Mouse (Mus musculus) T-helper 2 cell (primary cell): ENCODE data around the gene Foxk2.

Experiments
- in situ Hi-C: fragments of 300-600 bp; cut with MboI, MseI; formaldehyde crosslinking; loops from one replicate; pipeline ENCODE4 v1.15.1; 2025; ENCODE audit warnings: high pct_unique_total_duplicates

Gene Foxk2

GRCm38 (mm10) chr11:121259160-121260100 lies at the start of gene Foxk2:
Gene Foxk2 (plus strand): TSS chr11:121259990.
- in situ Hi-C loops, result no loop called here

GRCm38 (mm10) chr11:121216831-121217230 lies 43.0 kb upstream of the Foxk2 start:
- in situ Hi-C loops, result no loop called here

- in situ Hi-C loops, result no loop called here
Observed at GRCm38 (mm10) chr11:121219776-121220175, 40.0 kb upstream of the Foxk2 start.

- in situ Hi-C loops, result no loop called here
Observed at GRCm38 (mm10) chr11:121220771-121221170, 39.0 kb upstream of the Foxk2 start.

- in situ Hi-C loops, result no loop called here
Observed at GRCm38 (mm10) chr11:121221321-121222010, 38.3 kb upstream of the Foxk2 start.

- in situ Hi-C loops, result no loop called here
Observed at GRCm38 (mm10) chr11:121228129-121229017, 31.4 kb upstream of the Foxk2 start.

GRCm38 (mm10) chr11:121229018-121229439 lies 30.8 kb upstream of the Foxk2 start, which contains the start of gene Cybc1:
Gene Cybc1 (minus strand): TSS chr11:121229322.
- in situ Hi-C loops, result no loop called here

- in situ Hi-C loops, result no loop called here
Observed at GRCm38 (mm10) chr11:121231191-121231590, 28.6 kb upstream of the Foxk2 start.

GRCm38 (mm10) chr11:121231628-121232291 lies 28.0 kb upstream of the Foxk2 start:
- in situ Hi-C loops, result no loop called here

GRCm38 (mm10) chr11:121232706-121233105 lies 27.1 kb upstream of the Foxk2 start:
- in situ Hi-C loops, result no loop called here

GRCm38 (mm10) chr11:121235475-121236238 lies 24.1 kb upstream of the Foxk2 start:
- in situ Hi-C loops, result loop anchor here (5.0 kb wide), 1 partner anchor 117 kb away; the partner anchor contains the start of gene Wdr45b

- in situ Hi-C loops, result loop anchor here (5.0 kb wide), 1 partner anchor 116 kb away; the partner anchor contains the start of gene Wdr45b
Observed at GRCm38 (mm10) chr11:121236564-121237344, 23.0 kb upstream of the Foxk2 start, which contains the start of gene Narf. Gene Narf (plus strand): TSS chr11:121237253.

- in situ Hi-C loops, result loop anchor here (5.0 kb wide), 1 partner anchor 115 kb away; the partner anchor contains the start of gene Wdr45b
Observed at GRCm38 (mm10) chr11:121237345-121238128, 22.3 kb upstream of the Foxk2 start.

- in situ Hi-C loops, result loop anchor here (5.0 kb wide), 1 partner anchor 113 kb away; the partner anchor contains the start of gene Wdr45b
Observed at GRCm38 (mm10) chr11:121239669-121240068, 20.1 kb upstream of the Foxk2 start.

GRCm38 (mm10) chr11:121250196-121250595 lies 9.6 kb upstream of the Foxk2 start:
- in situ Hi-C loops, result no loop called here

GRCm38 (mm10) chr11:121260211-121260906 lies 569 bp downstream of the Foxk2 start:
- in situ Hi-C loops, result no loop called here

- in situ Hi-C loops, result no loop called here
Observed at GRCm38 (mm10) chr11:121261074-121261473, 1.3 kb downstream of the Foxk2 start.
